Mouse (Mus musculus) megakaryocyte-erythroid progenitor cell, adult 5-6 weeks (primary cell): ENCODE results near the gene Cryzl2. TPM values are rescaled to one million over a fixed set of nuclear protein-coding genes. Genes with fewer than 3 reads are reported as not detected.

ENCODE experiments used
- ATAC-seq: replicated peaks from 2 replicates; pipeline ENCODE4 v1.8.0; 2016; ENCODE audit warnings: mild to moderate bottlenecking, inconsistent platforms; ENCODE audit not compliant: severe bottlenecking, poor library complexity, low FRiP score, low TSS enrichment
- total RNA-seq, 2 experiments: library from RNA; stranded (forward) in 1 of 2; stranded (reverse) in 1 of 2; fragments of 200-1000, 215-1000 nt in 1 of 2; fragments of >200 nt in 1 of 2; fragmentation: Nextera tagmentation in 1 of 2; gene quantifications; 2 replicates each; pipeline ENCODE4 v1.2.3; 2014 to 2017

Cryzl2 gene
- total RNA-seq (2014; fragmentation: Nextera tagmentation) (13.6 and 24.1 TPM in 2 replicates), total RNA-seq (2017) (23.6 and 31.5 TPM in 2 replicates)

DNA sequence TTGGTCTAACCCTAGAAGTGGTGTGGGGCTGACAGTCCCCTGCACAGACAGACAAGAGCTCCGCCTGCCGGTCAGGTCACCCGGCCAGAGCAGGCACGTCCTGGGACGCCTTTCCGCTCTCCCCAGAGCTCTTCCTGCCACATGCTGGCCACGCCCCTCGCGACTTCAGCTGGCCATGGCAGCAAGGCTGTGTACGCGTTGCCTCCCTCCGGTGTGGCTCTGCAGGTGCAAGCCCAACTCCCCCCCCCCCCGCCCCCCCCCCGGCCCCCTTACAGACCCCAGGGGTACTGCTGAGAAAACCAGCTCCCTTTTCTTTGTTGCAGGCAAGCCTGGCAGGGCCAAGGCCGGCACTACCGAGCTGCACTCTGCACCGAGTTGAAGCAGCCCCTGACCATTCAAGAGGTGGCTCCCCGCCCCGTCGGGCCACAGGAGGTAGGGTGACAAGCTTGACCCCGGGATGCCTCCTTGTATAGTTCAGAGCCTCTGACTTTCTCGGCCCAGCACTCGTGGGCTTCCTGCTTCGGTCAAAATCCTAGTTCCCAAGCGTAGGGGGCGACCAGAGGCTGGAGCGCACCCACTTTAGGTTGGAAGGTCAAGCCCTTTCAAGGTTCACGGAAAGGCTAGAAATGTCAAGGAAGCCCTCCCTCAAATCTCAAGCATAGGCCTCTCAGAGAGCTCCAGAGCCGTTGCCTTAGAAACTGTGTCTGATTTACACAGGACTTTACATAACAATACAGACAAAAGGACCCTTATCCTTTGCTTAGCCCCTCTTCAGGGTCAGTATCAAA lies at the start of gene Cryzl2:
Cryzl2 (plus strand) TSS at position 157 of the 788 bp plus-strand sequence.
- ATAC-seq, result peak; percentile 99

- no peak for ATAC-seq
Measured at GRCm38 (mm10) chr1:157409648-157410047, 48.7 kb upstream of the Cryzl2 start.

- ATAC-seq, result peak; percentile 19; the same call in 1 of the 2 replicates
Measured at GRCm38 (mm10) chr1:157410937-157411336, 47.4 kb upstream of the Cryzl2 start.

DNA sequence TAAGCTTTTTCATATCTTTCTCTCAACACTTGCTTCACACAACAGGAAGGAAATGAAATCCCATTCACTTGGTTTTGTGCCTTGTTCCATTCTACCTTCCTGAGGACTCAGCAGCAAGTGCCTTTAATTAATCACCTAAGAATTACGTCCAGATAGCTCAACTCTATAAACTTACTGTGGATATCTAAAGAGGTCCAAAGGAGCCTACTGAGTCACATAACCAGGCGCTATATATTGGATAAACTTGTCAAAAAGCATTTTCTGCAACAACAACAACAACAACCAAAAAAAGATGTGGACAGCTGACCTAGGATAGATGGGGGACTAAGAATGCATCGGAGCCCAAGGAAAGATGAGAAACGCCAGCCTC lies 47.1 kb upstream of the Cryzl2 start:
- no peak for ATAC-seq

GRCm38 (mm10) chr1:157411711-157412380 lies 46.5 kb upstream of the Cryzl2 start:
- peak; percentile 27 for ATAC-seq

GRCm38 (mm10) chr1:157412454-157413369 lies 45.7 kb upstream of the Cryzl2 start, which contains the start of gene Rasal2:
TSS of gene Rasal2 (minus strand) at chr1:157412595.
- ATAC-seq, result peak; percentile 95

DNA sequence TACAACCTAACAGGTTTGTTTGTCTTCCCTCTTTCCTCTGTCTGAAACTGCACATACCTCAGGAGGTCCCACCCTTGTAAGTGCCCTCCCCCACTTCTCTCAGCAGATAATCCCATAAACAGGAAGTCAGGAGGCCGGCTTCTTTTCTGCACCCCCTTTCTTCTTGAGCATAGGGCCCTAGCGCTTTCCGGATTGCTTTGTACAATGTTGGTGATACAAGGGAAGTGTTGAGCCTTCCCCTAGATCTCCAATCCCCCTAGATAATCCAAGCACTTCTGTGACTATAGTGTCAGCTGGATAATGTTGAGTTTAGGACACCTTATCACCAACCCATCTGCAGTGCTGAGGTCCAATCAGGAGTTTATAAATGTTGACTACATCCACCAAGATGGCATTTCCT lies 42.6 kb upstream of the Cryzl2 start:
- no peak for ATAC-seq

- no peak for ATAC-seq
Measured at GRCm38 (mm10) chr1:157416628-157417027, 41.7 kb upstream of the Cryzl2 start.

GRCm38 (mm10) chr1:157417414-157417813 lies 41.0 kb upstream of the Cryzl2 start:
- no peak for ATAC-seq

DNA sequence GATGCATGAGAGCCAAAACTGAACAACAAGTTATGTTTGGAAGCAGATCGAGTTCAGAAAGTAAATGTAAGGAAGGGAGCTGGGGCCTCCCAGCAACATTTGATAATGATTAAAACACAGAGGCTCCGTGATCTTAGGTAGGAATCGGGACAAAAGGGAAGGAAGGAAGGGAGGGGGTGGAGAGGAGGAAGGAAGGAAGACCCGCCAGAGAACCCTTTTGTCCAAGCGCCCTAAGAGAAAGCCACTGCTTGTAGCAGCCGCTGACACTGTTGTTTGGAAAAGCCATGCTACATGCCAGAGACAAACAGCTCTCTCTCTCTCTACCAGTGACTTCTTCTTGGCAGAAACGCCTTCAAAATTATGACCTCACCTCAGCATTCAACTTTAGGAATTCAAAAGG lies 40.5 kb upstream of the Cryzl2 start:
- no peak for ATAC-seq

DNA sequence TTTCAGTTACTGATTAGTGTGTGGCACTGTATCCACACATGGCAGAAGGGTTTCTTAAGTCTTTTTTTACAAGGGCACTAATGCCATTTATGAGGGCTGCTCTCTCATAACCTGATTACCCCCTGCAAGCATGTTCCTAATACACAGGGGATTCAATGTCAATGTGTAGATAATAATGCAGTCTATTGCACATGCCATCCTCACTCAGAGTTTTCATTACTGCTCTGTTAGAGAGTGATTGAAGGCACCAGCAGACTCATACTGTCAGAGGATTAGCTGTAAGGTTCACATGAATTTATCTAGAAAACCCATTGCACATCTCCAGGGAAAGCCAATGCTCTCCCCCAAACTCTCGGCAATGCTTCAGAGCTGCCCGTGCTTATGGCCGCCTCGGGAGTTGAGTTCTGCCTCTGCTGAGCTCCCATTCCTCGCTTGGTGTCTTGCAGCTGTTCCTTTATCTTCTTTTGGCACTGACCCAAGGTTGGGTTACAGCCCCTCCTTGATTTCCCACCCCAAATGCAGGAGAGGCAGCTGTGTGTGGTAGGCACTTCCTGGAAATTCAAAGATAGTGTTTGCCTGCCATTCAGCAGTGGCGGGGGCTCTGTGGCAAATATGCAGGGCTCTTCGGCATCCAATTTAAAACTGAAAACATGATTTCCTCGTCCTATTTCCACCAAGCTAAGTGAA lies 32.5 kb upstream of the Cryzl2 start:
- ATAC-seq, result peak; percentile 82

DNA sequence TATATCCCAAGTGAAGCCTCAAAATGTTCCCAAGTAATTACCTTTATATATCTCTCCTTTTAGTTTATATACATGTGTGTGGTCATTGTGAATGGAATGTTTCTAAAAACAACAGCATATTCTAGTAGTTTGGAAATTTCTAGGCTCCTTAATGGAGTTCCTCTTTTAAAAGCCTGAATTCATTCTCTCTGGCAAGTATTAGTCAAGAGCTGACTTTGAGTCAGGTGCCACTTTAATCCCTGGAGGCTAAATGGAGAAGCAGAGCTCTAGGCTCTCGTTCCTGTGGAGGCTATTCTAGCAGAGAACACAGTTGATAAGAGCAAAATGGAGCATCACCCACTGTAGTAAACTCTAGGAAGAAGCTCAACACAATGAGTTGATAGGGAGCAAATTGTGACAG lies 31.4 kb upstream of the Cryzl2 start:
- ATAC-seq, result no peak

GRCm38 (mm10) chr1:157427604-157428003 lies 30.8 kb upstream of the Cryzl2 start:
- ATAC-seq, result no peak

DNA sequence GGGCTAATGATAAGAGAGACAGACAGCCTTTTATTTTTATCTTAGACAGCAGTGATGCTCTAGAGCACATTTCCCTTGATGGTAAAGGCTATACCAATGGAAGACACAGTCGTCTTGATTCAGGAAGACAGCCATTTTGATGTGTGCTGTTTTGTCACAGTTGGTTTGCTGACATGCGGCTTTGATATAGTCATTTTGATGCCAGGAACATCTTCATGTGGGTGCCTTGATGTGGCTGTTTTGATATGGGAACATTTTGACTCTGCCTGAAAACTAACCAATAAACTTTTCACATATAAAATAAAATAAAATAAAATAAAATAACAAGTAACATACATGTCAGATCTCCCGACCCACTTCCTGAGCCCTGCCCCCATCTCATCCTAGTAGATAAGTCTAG lies 30.0 kb upstream of the Cryzl2 start:
- ATAC-seq, result no peak

GRCm38 (mm10) chr1:157433316-157433715 lies 25.1 kb upstream of the Cryzl2 start:
- ATAC-seq, result no peak

- no peak for ATAC-seq
Measured at GRCm38 (mm10) chr1:157434404-157434803, 24.0 kb upstream of the Cryzl2 start.

DNA sequence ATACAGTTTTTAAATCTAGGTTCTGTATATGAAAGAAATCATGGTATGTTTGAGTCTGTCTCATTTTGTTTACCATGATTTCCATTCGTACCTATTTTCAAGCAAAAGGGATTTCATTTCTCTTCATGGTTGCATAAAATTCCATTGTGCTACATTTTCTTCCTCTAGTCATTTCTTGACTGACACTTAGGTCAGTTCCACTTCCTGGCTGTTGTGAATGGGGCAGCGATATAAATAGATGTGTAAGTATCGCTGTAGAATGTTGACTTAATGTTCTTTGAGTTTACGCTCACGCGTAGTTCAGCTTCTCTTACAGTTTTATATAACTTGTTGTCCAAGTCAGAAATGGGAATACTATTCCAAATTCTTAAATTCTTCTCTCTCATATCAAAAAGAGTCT lies 22.5 kb upstream of the Cryzl2 start:
- no peak for ATAC-seq

GRCm38 (mm10) chr1:157438290-157438689 lies 20.1 kb upstream of the Cryzl2 start:
- no peak for ATAC-seq

DNA sequence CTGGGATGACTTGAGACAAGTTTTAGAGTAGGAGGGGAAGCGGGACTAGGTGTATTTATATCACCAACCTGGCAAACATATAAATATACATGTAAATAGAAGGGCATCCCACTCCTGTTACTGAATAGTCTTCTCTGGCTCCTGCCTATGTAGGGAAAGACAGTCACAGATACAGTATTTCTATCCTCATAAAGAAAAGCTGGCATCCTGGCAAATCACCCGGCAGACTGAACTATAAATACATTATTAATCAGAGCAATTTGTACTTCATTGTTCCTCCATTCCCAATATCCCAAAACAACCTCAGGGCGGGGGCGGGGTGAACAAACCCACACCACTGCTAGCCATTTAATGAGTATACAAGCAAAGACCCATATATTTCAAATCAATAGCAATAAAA lies 19.3 kb upstream of the Cryzl2 start:
- ATAC-seq, result no peak
